In the genomic region with DNA sequence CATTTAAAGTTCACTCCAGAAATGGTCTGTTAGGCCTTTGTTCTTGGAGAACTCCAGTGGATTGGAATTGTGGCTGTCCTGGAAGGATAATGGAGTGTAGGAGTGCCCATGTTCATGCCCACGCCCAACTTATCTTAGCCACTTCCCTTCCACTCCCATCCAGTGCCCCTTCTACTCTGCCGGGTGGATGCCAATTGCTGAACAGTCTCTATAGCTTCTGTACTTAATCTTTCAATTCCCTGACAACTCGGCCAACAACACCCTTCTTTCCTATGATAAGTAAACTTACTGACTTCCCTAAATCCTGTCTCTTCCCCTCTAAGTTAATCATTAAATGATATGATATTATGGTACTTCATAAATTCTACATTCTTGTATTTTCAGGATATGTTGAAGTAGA, we compare ENCODE assay signal across 23 mouse cellular contexts.
DNase-seq lines count a peak whose midpoint lies in the region; ATAC-seq lines count a peak whose summit lies in the region.
"Had no signal": no experiment of that assay in that cellular context is flagged by ENCODE, and none has a peak within 500 bp of the region (broad histone marks: within the 10 kb centered on the region; RNA-seq: fewer than 3 reads in every experiment).

No protein-coding gene starts in this region.

- no peak overlapping the region for H3K4me3 ChIP-seq in intestine, embryonic 16.5 days (ENCODE audit: low read length)
- no peak overlapping the region for H3K4me3 ChIP-seq in stomach, embryonic 16.5 days (replicated peaks; ENCODE audit: low read length)
- H3K4me3 ChIP-seq: forebrain, embryonic 10.5 days; forebrain, embryonic 13.5 days; gastrocnemius, adult 2 months; heart, embryonic 13.5 days; hindbrain, embryonic 12.5 days; hindbrain, embryonic 15.5 days had no signal

- intact Hi-C loops in heart, postnatal 25 days (cut with DNase I): no loop called here

- peak overlapping the region; percentile 23; the same call in 1 of the 2 replicates for H3K27ac ChIP-seq in intestine, embryonic 16.5 days (ENCODE audit: low read length)
- peak overlapping the region; percentile 72 for H3K27ac ChIP-seq in stomach, embryonic 16.5 days (ENCODE audit: low read length)
- H3K27ac ChIP-seq: forebrain, embryonic 10.5 days; forebrain, embryonic 13.5 days; gastrocnemius, adult 2 months; heart, embryonic 13.5 days; hindbrain, embryonic 12.5 days; hindbrain, embryonic 15.5 days had no signal

- H3K9ac ChIP-seq in intestine, embryonic 16.5 days (ENCODE audit: low read depth, low read length): no peak overlapping the region
- H3K9ac ChIP-seq in stomach, embryonic 16.5 days (ENCODE audit: low read length): no peak overlapping the region
- H3K9ac ChIP-seq: forebrain, embryonic 13.5 days; heart, embryonic 13.5 days; hindbrain, embryonic 12.5 days; hindbrain, embryonic 15.5 days had no signal

- DNase-seq in MEL-GATA-1-ER (ENCODE audit: extremely low read depth, low read depth): peak; percentile 41
- no peak for DNase-seq in frontal cortex, postnatal 36 days (ENCODE audit: low spot score in 2 of 2)
- no peak for DNase-seq in cerebellum, adult 8-10 months
- no peak for DNase-seq in heart, postnatal 25 days (ENCODE audit: low spot score)
- DNase-seq: adrenal gland, adult 2 months; adrenal gland, postnatal 25 days; cerebellum, adult 11-12 months; cerebellum, adult 9-10 months; cerebellum, postnatal 14 days; gastrocnemius, adult 2 months; gastrocnemius, postnatal 14 days; heart, adult 18-20 months; heart, postnatal 14 days had no signal

- no peaks in the 10 kb centered on the region for H3K27me3 ChIP-seq in intestine, embryonic 16.5 days (replicated peaks; ENCODE audit: control insufficient read depth, insufficient read depth, low read length)
- no peaks in the 10 kb centered on the region for H3K27me3 ChIP-seq in stomach, embryonic 16.5 days (ENCODE audit: control insufficient read depth, insufficient read depth, low read length)
- H3K27me3 ChIP-seq: forebrain, embryonic 13.5 days; heart, embryonic 13.5 days; hindbrain, embryonic 12.5 days; hindbrain, embryonic 15.5 days; Patski had no signal

- no peak overlapping the region for H3K4me2 ChIP-seq in intestine, embryonic 16.5 days (ENCODE audit: low read depth, low read length)
- no peak overlapping the region for H3K4me2 ChIP-seq in stomach, embryonic 16.5 days (ENCODE audit: low read depth, low read length)
- H3K4me2 ChIP-seq: forebrain, embryonic 13.5 days; heart, embryonic 13.5 days; hindbrain, embryonic 12.5 days; hindbrain, embryonic 15.5 days had no signal

- no peaks in the 10 kb centered on the region for H3K36me3 ChIP-seq in intestine, embryonic 16.5 days (ENCODE audit: control insufficient read depth, insufficient read depth, low read length)
- no peaks in the 10 kb centered on the region for H3K36me3 ChIP-seq in stomach, embryonic 16.5 days (ENCODE audit: control insufficient read depth, insufficient read depth, low read length)
- H3K36me3 ChIP-seq: forebrain, embryonic 10.5 days; heart, embryonic 13.5 days; hindbrain, embryonic 12.5 days; hindbrain, embryonic 15.5 days had no signal

- 0 out of 2 replicates have a peak, but pooled peaks cover 2% of the 10 kb centered on the region for H3K4me1 ChIP-seq in intestine, embryonic 16.5 days (ENCODE audit: control insufficient read depth, insufficient read depth, low read length)
- no peaks in the 10 kb centered on the region for H3K4me1 ChIP-seq in stomach, embryonic 16.5 days (ENCODE audit: control insufficient read depth, insufficient read depth, low read length)
- H3K4me1 ChIP-seq: forebrain, embryonic 10.5 days; forebrain, embryonic 13.5 days; heart, embryonic 13.5 days; hindbrain, embryonic 12.5 days; hindbrain, embryonic 15.5 days had no signal

- WGBS in intestine, embryonic 16.5 days: 60% methylated on average over 3 of the region's 3 CpGs
- 59% methylated on average over 3 of the region's 3 CpGs for WGBS in stomach, embryonic 16.5 days

- ATAC-seq in intestine, embryonic 16.5 days: peak; percentile 28; the same call in 1 of the 2 replicates
- ATAC-seq in stomach, embryonic 16.5 days (ENCODE audit: insufficient read depth, low FRiP score): no peak
- ATAC-seq: CD4-positive, CD25-positive, alpha-beta regulatory T cell, adult 4 months; forebrain, embryonic 13.5 days; forebrain, embryonic 16.5 days; Patski had no signal

- no peaks in the 10 kb centered on the region for H3K9me3 ChIP-seq in intestine, embryonic 16.5 days (ENCODE audit: control insufficient read depth, low read length)
- no peaks in the 10 kb centered on the region for H3K9me3 ChIP-seq in stomach, embryonic 16.5 days (replicated peaks; ENCODE audit: control insufficient read depth, low read length)
- H3K9me3 ChIP-seq: forebrain, embryonic 10.5 days; forebrain, embryonic 13.5 days; heart, embryonic 13.5 days; hindbrain, embryonic 12.5 days; hindbrain, embryonic 15.5 days had no signal
